Mouse (Mus musculus) colon, adult 2 months (tissue): Measurements from ENCODE around the gene Agbl2. TPM values are rescaled to one million over a fixed set of nuclear protein-coding genes. Genes with fewer than 3 reads are reported as not detected.

ENCODE experiments used
- polyA plus RNA-seq: library from polyadenylated mRNA; depleted of rRNA; stranded (reverse); fragments of >200 nt; gene quantifications from 2 replicates; pipeline ENCODE4 v1.2.3, GENCODE M21; 2012; rRNA removed

Agbl2 gene
- polyA plus RNA-seq, result 1.1 and 2.0 TPM in 2 replicates

GRCm38 (mm10) chr2:90782458-90782857 lies at the start of gene Agbl2:
TSS of gene Agbl2 (plus strand) at chr2:90782727.

GRCm38 (mm10) chr2:90745053-90745678 lies 37.4 kb upstream of the Agbl2 start, which contains the start of gene Fnbp4:
TSS of gene Fnbp4 (plus strand) at chr2:90745370.

GRCm38 (mm10) chr2:90846955-90847680 lies 64.6 kb downstream of the Agbl2 start, which contains the start of gene Mtch2:
TSS of gene Mtch2 (plus strand) at chr2:90847155.

Other genes starting within 250 kb of the Agbl2 start
- 17.0 and 17.7 TPM in 2 replicates for gene Ptprj, start 202.1 kb upstream of the Agbl2 start, polyA plus RNA-seq
- 3.4 and 5.1 TPM in 2 replicates for gene Nup160, start 105.5 kb upstream of the Agbl2 start, polyA plus RNA-seq
- gene Fnbp4, start 37.4 kb upstream of the Agbl2 start, polyA plus RNA-seq, result 19.5 and 22.1 TPM in 2 replicates
- 47.7 and 64.4 TPM in 2 replicates for gene Mtch2, start 64.4 kb downstream of the Agbl2 start, polyA plus RNA-seq
- 7.9 and 10.7 TPM in 2 replicates for gene C1qtnf4, start 103.1 kb downstream of the Agbl2 start, polyA plus RNA-seq
- gene Kbtbd4, start 122.0 kb downstream of the Agbl2 start, polyA plus RNA-seq, result 10.0 and 11.1 TPM in 2 replicates
- 128 and 136 TPM in 2 replicates for gene Ndufs3, start 122.1 kb downstream of the Agbl2 start, polyA plus RNA-seq
- 36.7 and 43.2 TPM in 2 replicates for gene Celf1, start 157.7 kb downstream of the Agbl2 start, polyA plus RNA-seq